Mouse (Mus musculus): ENCODE data around the gene Nubp1.
A peak's percentile ranks its signal among the peaks of the same experiment; 100 is the strongest.

The Nubp1 gene

DNA sequence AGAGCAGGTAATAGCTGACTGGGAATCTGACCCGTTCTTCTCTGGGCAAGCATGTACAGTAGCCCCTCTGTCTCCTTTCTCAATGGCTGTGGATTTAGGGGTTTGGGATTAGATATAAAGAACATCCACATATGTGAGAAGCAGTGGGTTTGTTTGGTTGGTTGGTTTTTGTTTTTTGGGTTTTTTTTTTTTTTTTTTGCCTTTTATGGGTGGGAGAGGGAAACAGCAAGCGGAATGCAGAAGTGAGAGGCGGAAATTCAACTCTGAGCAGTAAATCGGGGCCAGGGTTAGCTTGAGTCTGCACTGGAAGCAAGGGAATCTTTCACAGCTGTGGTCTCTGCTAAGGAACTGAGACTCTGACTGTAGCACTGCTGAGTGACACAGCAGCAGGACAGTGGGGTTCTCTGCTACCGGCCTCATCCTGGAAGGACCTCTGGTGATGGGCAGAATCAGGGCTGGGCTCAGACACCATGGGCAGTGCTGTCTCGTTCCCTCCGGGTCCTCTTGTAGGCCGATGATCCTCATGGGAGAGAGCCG is 6.0 kb downstream of the Nubp1 start:
- no peak for DNase-seq (ENCODE audit: extremely low spot score)

GRCm38 (mm10) chr16:10420447-10421054 is 8.8 kb downstream of the Nubp1 start:
- no peak for DNase-seq (ENCODE audit: extremely low spot score)

GRCm38 (mm10) chr16:10431911-10432310 is 20.2 kb downstream of the Nubp1 start:
- no peak for DNase-seq (ENCODE audit: extremely low spot score)

GRCm38 (mm10) chr16:10432387-10432786 is 20.6 kb downstream of the Nubp1 start:
- no peak for DNase-seq (ENCODE audit: extremely low spot score)

DNA sequence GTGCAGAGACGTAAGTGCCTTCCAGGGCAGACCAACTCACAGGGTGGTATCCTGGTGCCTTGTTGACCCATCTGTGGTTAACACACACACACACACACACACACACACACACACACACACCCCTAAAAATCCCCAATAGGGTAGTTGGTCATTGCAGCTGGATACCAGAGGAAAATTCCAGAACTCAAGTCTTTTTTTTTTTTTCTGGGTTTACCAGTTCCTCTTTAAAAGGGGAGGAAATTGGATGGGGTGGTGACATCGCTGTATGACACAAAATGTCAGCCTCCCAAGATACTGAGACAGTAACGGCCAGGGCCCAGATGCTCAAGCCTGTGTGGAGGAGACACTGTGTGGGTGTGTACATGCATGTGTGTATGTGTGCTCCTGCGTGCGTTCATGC is 21.6 kb downstream of the Nubp1 start:
- no peak for DNase-seq (ENCODE audit: extremely low spot score)

DNA sequence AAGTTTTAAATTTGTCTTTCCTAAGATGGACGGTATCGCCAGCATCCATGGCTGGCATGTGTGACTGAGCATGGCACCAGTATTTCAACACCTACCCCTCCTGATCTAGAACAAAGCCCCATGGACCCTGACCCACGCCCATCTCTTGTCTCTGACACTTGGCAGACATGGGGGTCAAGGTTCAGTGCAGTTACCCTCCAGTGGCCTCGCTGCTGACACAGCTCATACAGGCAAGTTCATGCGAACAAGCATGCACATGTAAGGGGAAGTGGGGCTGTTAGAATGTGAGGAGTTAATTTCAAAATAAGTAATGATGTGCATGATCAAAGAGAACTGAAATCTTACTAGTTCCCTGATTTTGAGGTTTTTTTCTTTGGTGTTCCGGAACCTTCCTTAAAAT is 24.4 kb downstream of the Nubp1 start:
- DNase-seq (ENCODE audit: extremely low spot score), result no peak

DNA sequence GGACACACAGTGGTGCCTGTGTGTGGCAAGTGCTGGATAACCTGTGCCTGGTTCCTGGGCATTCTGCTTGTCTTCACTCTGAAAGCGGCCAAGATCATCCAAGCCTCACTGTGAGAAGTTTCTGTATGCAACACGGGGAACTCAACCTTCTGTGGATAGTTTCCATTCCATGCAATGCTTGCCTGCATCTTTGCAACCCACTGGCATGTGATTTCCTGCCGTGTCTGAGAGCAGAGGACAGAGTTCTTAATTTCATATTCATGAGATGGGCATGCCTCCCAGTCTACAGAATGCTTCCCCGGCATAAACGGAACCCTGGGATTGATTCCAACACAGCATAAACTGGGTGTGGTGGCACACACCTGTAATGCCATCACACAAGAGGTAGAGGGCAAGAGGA is 26.3 kb downstream of the Nubp1 start:
- DNase-seq (ENCODE audit: extremely low spot score), result no peak

DNA sequence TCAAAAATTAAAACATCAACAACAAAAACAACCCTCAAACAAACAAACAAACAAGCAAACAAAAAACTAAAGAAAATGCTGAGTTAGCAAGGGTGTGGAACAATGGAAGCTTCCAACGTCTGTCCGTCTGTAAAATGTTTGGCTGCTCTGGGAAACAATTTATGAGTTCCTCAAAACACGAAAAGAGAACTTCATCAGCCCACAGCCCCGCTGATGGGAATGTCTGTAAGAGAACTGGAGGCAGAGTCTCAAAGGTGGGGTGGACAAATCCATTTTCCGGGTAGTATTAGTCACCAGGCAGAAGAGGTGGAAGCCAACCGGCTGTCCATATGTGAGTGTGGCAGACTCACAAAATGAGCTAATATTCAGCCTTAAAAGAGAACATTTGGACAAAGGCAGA is 29.6 kb downstream of the Nubp1 start:
- DNase-seq (ENCODE audit: extremely low spot score), result no peak

GRCm38 (mm10) chr16:10441761-10442160 is 30.0 kb downstream of the Nubp1 start:
- DNase-seq (ENCODE audit: extremely low spot score), result no peak

DNA sequence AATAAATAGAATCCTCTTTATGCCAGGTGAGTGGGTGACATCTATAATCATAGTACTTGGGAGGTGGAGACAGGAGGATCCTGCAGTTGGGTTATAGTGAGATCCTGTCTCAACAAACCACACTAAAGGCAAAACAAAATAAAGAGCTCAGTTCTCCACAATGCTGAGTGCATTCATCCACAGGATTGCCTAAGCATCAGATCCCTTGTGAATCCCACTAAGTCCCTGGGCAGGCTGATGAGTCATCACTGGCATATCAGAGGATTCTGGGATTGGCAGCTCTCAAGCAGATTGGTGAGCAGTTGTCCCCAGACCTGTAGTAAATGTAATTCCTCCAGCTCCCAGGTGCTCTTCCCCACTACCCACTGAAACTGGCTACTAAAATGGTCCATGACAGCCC is 32.0 kb downstream of the Nubp1 start:
- no peak for DNase-seq (ENCODE audit: extremely low spot score)

DNA sequence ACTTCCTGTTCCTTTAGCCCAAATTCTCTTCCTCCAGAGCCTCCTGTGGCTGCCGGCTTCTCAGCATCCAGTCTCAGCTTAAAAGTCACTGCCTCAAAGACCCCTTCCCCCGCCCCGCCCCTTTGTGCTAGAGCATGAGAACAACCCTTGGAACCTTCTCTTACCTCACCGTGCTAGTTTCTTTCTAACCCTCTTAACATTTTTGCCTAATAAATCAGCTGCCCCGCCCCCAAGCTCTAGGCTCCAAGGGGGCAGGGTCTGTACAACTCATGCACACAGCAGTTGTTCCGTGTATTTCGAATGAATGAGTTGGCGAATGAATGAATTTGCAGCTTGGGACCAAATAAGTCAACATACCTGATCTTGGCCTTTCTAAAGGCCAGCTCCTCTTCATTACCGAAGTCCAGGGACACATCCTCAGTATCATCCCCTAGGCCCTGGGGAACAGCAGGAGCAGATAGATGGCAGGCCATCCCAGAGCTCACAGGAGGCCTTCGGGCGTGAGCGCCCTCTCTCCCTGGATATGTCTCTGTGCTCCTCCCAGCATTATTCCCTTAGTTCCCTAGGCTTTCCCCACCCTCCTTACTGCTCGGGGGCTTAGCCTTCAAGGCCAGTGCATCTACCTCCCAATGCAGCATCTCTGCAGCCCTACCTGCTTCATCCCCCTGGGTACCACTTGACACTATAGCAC is 35.0 kb downstream of the Nubp1 start:
- peak; percentile 10 for DNase-seq (ENCODE audit: extremely low spot score)

- DNase-seq (ENCODE audit: extremely low spot score), result peak; percentile 88
These were observed 35.5 kb downstream of the Nubp1 start, which contains the start of gene Tvp23a for GRCm38 (mm10) chr16:10447264-10447594. TSS of gene Tvp23a (minus strand) at chr16:10447362.

GRCm38 (mm10) chr16:10447781-10448180 is 36.0 kb downstream of the Nubp1 start:
- DNase-seq (ENCODE audit: extremely low spot score), result no peak

- DNase-seq (ENCODE audit: extremely low spot score), result no peak
These were observed 37.2 kb downstream of the Nubp1 start for GRCm38 (mm10) chr16:10448931-10449330.

DNA sequence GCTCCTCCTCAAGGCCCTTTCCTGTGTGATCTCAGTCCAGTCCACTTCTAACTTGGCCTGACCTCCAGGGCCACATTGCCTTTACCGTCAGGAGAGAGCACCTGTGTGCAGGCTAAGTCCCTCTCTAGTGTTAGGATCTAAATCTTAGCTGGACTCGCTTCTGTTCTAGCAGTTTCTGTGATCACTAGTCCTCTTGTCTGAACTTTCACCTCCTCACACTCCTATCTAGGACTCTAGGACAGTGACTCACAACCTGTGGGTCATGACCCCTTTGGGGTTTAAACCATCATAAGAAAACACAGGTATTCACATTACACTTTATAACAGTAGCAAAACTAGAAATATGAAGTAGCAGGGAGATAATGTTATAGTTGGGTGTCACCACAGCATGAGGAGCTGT is 40.2 kb downstream of the Nubp1 start:
- DNase-seq (ENCODE audit: extremely low spot score), result no peak

DNA sequence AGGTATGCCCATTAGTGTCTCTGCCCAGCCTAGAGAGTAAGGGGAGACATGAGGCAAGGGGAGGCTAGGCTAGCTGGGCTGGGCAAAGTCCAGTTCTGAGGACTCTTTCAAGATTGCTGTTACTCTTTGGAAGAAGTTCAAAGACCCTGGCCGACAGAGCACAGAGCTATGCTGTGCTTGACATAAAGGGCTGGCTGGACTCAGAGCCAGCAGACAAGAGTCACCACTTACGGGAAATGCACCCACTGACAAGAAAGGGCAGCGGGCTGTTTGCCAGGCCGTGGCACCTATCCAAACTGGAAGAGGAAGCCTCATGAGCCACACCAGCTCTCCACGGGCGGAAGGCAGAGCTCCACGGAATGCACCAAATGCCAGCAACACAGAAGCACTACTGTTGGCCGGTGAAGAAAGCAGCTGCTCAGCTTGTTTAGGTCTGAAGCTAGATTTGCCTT is 40.7 kb downstream of the Nubp1 start:
- no peak for DNase-seq (ENCODE audit: extremely low spot score)

- DNase-seq (ENCODE audit: extremely low spot score), result no peak
These were observed 42.3 kb downstream of the Nubp1 start for GRCm38 (mm10) chr16:10453872-10454582.

GRCm38 (mm10) chr16:10454583-10454974 is 42.8 kb downstream of the Nubp1 start:
- DNase-seq (ENCODE audit: extremely low spot score), result peak; percentile 31

DNA sequence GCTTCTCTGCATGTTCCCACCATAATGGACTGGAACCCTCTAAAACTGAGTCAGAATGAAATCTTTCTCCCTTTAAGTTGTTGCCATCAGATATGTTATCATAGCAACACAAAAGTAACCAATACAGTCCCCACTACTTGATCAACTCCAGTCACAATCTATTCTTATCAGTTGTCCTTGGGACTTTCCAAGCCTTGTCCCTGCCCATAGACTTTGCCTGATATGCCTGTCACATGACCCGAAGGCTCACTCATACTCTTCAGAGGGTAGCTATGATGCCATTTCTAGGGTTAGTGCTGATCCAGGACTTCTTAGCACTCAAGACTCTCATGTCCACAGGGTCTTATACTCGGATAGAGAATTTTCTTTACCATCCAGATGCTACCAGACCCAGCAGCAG is 48.4 kb downstream of the Nubp1 start:
- DNase-seq (ENCODE audit: extremely low spot score), result no peak

GRCm38 (mm10) chr16:10461178-10461577 is 49.4 kb downstream of the Nubp1 start:
- no peak for DNase-seq (ENCODE audit: extremely low spot score)

DNA sequence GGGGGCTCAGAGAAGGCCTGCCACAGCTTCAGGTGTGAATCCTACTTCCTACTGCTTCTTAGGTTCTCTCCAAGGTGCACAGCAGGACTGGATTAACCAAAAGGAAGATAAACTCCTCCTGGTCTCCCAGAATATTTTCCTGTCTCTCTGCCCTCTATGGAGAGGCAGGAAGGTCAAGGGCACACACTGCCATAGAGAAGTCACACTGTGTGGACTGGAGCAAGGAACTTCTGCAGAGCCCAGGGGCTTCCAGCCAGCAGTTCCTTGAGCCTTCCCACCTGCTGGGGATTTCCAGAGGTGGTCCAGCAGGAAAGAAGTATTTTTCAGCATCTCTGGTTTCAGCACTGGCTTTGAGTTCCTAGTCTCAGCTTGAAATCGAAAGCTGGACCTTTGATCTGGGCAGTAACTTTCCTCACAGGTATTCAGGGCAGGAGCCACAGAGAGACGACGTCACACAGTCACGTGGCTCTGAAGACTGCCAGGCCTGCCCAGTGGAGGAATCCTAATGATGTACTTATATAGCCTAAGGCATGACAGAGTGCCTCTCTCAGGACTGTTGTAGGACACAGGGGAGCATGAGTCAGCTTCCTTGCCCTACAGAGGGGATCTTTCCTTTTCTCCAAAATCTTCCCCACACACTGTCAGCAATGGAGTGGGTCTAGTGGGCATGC is 53.4 kb downstream of the Nubp1 start:
- DNase-seq (ENCODE audit: extremely low spot score), result no peak

- no peak for DNase-seq (ENCODE audit: extremely low spot score)
These were observed 55.8 kb downstream of the Nubp1 start for GRCm38 (mm10) chr16:10467391-10468107.
